Mouse (Mus musculus) brain, adult 2 months (tissue): ENCODE results near the gene BC030867.

Experiments used
- DNase-seq: peaks from one replicate; pipeline ENCODE4 v3.0.0; 2011; ENCODE audit warnings: low read depth, low spot score

The BC030867 gene

DNA sequence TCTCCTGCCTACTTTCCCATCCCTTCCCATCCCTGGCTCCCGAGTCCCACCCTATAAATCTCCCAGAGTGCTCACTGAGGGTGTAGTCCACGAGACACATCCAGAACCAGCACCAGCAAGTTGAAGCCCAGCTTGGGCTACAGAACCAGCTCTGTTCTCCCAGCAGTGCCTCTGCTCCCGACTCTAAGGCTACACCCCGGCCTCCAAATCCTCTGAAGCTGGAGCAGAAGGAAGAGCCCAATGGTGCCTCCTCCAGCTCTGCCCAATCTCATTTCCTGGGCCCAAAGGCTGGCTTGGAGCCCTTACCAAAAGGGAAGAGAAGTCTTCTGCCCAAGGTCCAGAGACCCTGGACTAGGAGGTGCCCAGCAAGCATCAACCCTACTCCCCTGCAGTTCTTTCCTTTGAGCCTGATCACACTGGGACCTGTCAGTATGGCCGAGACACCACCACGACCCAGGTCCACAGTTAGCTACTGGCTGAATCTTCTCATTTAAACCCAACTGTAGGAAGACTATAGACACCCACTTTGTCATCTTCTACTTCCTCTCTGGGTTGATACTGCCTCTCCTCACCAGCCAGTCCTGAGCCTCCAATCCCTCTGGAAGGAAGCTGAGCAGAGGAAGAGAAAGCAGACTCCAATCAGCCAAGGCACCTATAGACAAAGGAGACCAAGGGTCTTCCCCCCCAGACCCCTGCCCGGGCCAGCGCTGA lies 27.3 kb upstream of the BC030867 start:
- no peak for DNase-seq

DNA sequence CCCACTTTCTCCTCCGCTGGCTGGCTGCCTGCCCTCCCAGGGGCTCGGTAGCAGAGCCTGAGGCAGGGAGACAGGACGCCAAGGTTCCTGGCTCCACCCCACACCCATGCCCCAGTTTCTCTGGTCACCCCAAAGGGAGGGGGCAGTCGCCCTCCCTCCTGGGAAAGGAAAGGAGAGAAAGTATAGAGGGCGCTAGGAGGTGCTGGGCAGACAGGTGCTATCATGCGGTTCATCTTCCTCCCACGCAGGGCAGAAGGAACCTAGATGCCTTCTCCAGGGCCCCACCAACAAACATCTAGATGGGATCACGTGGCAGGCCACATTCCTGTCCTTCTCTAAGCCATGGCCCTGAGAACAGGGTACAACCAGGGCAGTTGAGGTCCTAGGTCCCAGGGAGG lies 26.7 kb upstream of the BC030867 start:
- peak; percentile 42 for DNase-seq

DNA sequence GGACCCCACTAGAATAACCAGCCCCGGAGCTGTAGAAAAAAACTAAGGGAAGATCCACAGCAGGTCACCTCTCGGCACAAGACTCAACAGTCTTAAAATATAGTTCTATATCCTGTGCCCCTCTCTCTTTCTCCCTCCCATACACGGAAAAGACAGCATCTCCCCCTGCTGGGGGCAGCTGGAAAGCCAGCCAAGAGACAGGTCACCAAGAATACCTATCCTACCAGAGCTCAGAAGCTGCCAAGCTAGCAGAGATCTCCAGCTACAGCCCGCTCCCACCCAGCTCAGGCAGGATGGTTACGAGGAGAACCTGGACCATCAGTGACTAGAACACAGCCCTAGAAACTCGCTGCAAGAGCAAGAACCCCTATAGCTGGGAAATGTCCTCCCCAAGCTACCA lies 25.5 kb upstream of the BC030867 start:
- peak; percentile 57 for DNase-seq

GRCm38 (mm10) chr11:102224686-102225085 lies 24.0 kb upstream of the BC030867 start:
- DNase-seq, result peak; percentile 55

DNA sequence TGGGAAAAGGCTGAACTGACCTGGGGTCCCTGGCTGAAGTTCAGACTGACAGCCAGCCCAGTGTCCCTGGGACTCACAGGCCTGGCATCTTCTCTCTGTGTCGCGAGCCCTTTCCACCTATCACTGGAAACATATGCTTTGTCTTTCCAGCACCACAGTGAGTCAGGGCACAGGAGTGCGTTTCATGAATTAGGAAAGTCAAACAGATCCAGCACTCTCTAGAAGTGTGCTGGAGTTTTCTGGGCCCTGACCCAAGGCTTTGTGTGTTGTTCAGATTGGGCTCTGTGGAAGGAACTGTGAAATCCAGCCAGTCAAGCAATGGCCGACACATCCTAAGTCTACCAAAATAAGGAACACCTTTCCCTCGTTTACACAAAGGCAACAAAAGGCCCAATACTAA lies 23.5 kb upstream of the BC030867 start:
- peak; percentile 34 for DNase-seq

DNA sequence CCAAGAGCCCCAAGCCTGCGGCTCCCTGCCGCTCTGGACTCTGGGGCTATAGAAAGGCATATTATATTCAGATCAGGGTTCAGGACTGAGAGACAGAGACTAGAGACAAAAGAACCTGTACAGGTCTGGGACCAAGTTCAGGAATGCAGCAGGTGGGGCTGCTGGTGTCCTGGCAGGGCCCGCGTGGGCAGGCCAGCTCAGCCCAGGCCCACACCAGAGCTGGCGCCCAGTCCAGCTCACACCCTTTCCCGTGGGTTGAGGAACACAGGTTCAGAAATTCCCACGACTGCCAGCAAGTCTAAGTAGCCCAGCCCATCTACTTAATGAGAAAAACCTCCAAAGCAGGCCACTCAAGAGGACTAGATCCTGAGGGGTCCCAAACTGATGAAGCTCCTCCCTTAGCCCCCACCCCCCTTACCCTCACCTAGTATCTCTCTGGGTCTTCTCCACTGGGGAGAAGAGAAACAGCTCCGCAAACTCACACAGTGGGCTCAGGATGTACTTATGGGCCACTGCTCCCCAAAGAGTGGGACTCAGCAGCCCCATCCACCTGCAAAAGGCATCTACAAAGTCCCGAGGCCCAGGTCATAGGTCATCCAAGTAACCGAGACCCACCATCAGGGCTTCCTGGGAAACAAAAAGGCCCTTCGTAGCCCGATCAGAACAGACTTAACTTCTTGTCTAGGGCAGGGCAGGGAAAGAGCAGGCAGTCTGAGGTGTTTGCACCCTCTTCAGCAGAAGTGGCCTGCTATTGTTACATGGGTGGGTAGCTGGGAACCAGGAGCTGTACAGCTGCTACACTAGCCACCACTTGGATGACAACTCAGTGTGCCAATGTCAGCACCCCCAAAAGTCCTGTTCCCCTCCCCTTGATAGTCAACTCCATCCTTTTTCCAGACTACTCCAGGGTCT lies 22.4 kb upstream of the BC030867 start:
- peak; percentile 41 for DNase-seq

GRCm38 (mm10) chr11:102227270-102228190 lies 21.2 kb upstream of the BC030867 start:
- DNase-seq, result peak; percentile 78

DNA sequence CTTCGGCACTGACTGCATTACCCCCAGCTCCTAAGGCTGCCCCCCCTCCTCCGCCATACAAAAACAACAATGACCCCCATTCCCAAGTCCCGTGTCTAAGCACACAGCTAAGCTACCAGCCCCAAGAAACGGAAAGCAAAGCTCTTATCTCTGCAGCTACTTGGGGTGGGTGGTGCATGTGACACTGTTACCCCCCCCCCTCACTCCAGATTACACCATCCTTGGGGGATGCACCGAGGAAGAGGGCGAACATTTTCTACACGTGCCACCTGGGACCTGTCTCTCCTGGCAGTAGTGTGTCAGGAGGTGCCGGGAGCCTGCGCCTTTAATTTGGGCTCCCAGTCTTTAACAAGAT lies 20.5 kb upstream of the BC030867 start:
- DNase-seq, result peak; percentile 47

- no peak for DNase-seq
Observed at GRCm38 (mm10) chr11:102228646-102229268, 19.9 kb upstream of the BC030867 start.

DNA sequence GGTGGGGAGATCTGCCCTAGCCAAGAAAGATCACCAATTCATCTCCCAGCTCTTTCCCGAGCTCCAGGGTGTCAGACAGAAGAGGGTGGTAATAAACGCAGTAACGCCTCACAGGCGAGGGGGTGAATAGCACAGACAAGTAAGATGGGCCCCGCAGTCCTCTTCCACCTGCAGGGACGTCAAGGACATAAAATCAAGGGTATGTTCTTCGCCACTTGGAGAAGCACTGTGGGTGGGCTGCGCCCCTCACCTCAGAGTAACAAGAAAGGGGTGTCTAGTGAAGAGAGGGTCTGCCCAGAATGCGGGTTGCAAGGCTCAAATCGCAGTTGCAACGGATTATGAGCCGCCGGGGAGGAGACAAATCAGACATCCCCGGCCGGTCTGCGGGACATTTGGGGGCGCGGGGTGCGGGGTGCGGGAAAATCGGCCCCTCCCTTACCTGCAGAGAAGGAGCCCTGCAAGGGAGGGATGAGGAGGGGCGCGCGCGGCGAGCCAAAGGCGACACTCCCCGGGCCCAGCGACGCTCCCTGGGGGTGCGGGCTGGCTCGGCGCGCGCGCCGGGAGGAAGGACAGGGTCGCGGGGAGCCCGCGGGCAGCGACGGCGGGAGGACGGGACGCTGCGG lies 19.2 kb upstream of the BC030867 start:
- peak; percentile 74 for DNase-seq

DNA sequence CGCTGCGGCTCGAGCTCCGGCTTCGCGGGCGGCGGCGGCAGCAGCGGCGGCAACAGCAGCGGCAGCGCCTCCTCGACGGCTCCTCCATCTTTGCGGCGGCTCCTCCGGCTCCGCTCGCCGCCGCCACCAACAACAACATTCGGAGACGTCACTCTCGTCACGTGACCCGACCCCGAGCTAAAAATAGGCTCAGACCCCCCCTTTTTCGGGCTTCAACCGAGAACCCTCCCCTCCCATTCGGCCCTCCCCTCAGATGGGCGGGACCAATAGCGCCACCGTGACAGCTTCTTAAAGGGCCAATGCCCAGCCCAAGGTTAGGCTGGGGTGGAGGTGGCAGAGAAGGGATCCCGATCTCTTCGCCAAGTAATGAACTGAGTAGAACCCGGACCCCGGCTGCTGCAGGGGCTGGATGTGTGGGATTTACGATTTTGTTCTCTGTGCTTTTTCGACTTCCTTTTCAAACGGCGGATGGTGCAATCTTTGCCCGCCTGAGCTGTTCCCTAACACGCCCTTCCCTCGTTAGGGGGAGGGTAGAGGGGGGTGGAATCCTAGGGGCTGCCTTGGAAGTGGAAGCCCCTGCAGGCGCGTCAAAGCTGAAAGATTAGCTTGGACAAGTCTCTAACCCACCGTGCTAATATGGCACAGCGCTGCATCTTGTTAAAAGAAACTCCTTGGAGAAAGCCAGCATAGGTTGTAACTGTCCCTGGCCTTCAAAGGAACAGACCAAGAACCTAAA lies 18.5 kb upstream of the BC030867 start, which contains the start of gene Hdac5:
Gene Hdac5 (minus strand): TSS at position 161 of the 736 bp plus-strand sequence.
- peak; percentile 99 for DNase-seq

- DNase-seq, result no peak
Observed at GRCm38 (mm10) chr11:102236022-102236421, 12.7 kb upstream of the BC030867 start.

- no peak for DNase-seq
Observed at GRCm38 (mm10) chr11:102240636-102241035, 8.0 kb upstream of the BC030867 start.

DNA sequence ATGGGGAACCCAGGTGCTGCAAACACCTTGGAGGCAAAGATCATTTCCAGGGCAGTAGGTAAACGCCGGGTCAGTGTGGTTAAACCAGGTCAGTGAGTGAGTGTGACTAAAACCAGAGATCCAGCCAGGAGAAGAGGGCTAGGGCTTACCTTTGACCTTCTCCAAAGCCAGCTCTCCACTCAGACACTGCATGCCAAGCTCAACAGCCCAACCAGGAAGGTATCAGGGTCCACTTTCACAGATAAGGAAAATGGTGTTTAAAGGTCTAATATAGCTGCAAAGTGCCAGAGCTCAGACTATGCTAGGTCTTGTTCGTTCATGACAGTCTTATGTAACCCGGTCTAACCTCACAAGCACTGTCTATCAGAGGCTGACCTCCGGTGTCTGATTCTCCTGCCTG lies 7.4 kb upstream of the BC030867 start:
- DNase-seq, result no peak

- DNase-seq, result no peak
Observed at GRCm38 (mm10) chr11:102241874-102242273, 6.8 kb upstream of the BC030867 start.

GRCm38 (mm10) chr11:102244926-102245449 lies 3.7 kb upstream of the BC030867 start:
- DNase-seq, result peak; percentile 96

GRCm38 (mm10) chr11:102245581-102246272 lies 3.0 kb upstream of the BC030867 start:
- DNase-seq, result no peak

DNA sequence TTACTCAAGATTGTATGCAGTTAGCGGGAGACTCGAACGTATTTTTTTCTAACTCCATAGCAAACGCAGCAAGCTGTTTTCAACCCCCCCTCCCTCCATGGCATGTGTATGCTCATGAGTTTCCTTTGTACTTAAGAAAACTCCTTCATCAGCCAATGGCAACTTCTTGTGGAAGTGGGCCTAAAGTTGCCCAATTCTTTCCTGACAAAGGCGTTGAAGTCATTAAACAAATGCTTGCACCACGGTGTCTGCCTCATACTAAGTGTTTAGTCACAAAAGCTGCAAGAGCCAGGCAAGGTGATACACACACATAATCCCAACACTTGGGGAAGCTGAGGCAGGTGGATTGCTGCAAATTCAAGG lies 2.4 kb upstream of the BC030867 start:
- DNase-seq, result no peak

- no peak for DNase-seq
Observed at GRCm38 (mm10) chr11:102246871-102247270, 1.8 kb upstream of the BC030867 start.
